Mouse (Mus musculus) hindbrain, embryonic 16.5 days (tissue): ENCODE measurements at regions not wholly inside any gene's neighbourhood (a gene's known extent, or its start where the extent isn't known, plus 50 kb on each side); places are given as distances from the start of the nearest gene placed in this dataset.

ENCODE experiments used
- ATAC-seq: fragments of 200-750 bp; cut with Nextera tagmentation; 2 replicates; pipeline ENCODE4 v1.8.0; 2017; ENCODE audit warnings: moderate TSS enrichment, moderate library complexity
- H3K27ac ChIP-seq: fragments of 300-500 bp; sonication (generic); 2 replicates; pipeline ENCODE4 v1.5.1; 2014; ENCODE audit warnings: low read depth, mild to moderate bottlenecking, control low read depth, low read length, moderate library complexity
- H3K27me3 ChIP-seq: fragments of 300-500 bp; sonication (generic); replicated peaks from 2 replicates; pipeline ENCODE4 v1.6.1; 2014; ENCODE audit warnings: low read length; ENCODE audit not compliant: control insufficient read depth, insufficient read depth
- H3K36me3 ChIP-seq: fragments of 300-500 bp; sonication (generic); 2 replicates; pipeline ENCODE4 v1.6.1; 2014; ENCODE audit warnings: mild to moderate bottlenecking, low read length, moderate library complexity, mixed read lengths; ENCODE audit not compliant: control insufficient read depth, insufficient read depth
- H3K4me1 ChIP-seq: fragments of 300-500 bp; sonication (generic); 2 replicates; pipeline ENCODE4 v1.6.1; 2014; ENCODE audit warnings: low read depth, low read length; ENCODE audit not compliant: control insufficient read depth, insufficient read depth
- H3K4me2 ChIP-seq: fragments of 300-500 bp; sonication (generic); 2 replicates; pipeline ENCODE4 v1.6.1; 2014; ENCODE audit warnings: mild to moderate bottlenecking, low read length, control low read depth, moderate library complexity
- H3K4me3 ChIP-seq: fragments of 300-500 bp; sonication (generic); 2 replicates; pipeline ENCODE4 v1.5.1; 2014; ENCODE audit warnings: mild to moderate bottlenecking, low read length, control low read depth, moderate library complexity
- H3K9ac ChIP-seq: fragments of 300-500 bp; sonication (generic); 2 replicates; pipeline ENCODE4 v1.6.1; 2014; ENCODE audit warnings: low read depth, mild to moderate bottlenecking, control low read depth, low read length, moderate library complexity
- H3K9me3 ChIP-seq: fragments of 300-500 bp; sonication (generic); 2 replicates; pipeline ENCODE4 v1.6.1; 2014; ENCODE audit warnings: mild to moderate bottlenecking, low read length, moderate library complexity; ENCODE audit not compliant: control insufficient read depth
- WGBS: fragments of 180-500 bp; shearing (Covaris S2); extraction: QIAGEN DNeasy Blood & Tissue Kit; methylation state at CpG from one replicate; pipeline ENCODE4 v1.1.7; 2014; 5-methylcytosine and 5-hydroxymethylcytosine counted together

- no peaks in the 10 kb centered on the region for H3K27me3 ChIP-seq
- H3K9ac ChIP-seq: peak overlapping the region; percentile 99
- no peaks in the 10 kb centered on the region for H3K4me1 ChIP-seq
- H3K9me3 ChIP-seq: no peaks in the 10 kb centered on the region
- peak overlapping the region; percentile 75 for H3K4me2 ChIP-seq
- under 1% methylated on average over 32 of the region's 33 CpGs for WGBS
- no peaks in the 10 kb centered on the region for H3K36me3 ChIP-seq
- ATAC-seq: peak; percentile 29
- H3K4me3 ChIP-seq: peak overlapping the region; percentile 74
- peak overlapping the region; percentile 100 for H3K27ac ChIP-seq
These were observed 225.6 kb downstream of the Mef2c start for GRCm38 (mm10) chr13:83729331-83730009.

- ATAC-seq: peak; percentile 1; the same call in 1 of the 2 replicates
- peak overlapping the region; percentile 99 for H3K9ac ChIP-seq
- H3K4me3 ChIP-seq: peak overlapping the region; percentile 74
- WGBS: under 1% methylated on average over 16 of the region's 16 CpGs
- peak overlapping the region; percentile 100 for H3K27ac ChIP-seq
- H3K27me3 ChIP-seq: no peaks in the 10 kb centered on the region
- H3K9me3 ChIP-seq: no peaks in the 10 kb centered on the region
- H3K4me2 ChIP-seq: peak overlapping the region; percentile 75
- H3K4me1 ChIP-seq: no peaks in the 10 kb centered on the region
- H3K36me3 ChIP-seq: no peaks in the 10 kb centered on the region
These were observed 226.4 kb downstream of the Mef2c start for GRCm38 (mm10) chr13:83730155-83730712.

- Histone ChIP-seq H3K27ac (peak overlapping the region; percentile 100), H3K4me1 (no peaks in the 10 kb centered on the region), H3K9ac (peak overlapping the region; percentile 99), H3K9me3 (no peaks in the 10 kb centered on the region), H3K4me3 (peak overlapping the region; percentile 74), H3K4me2 (peak overlapping the region; percentile 75), H3K36me3 (no peaks in the 10 kb centered on the region), H3K27me3 (no peaks in the 10 kb centered on the region)
- ATAC-seq: peak; percentile 75
- WGBS: under 1% methylated on average over 73 of the region's 91 CpGs
These were observed 227.1 kb downstream of the Mef2c start for GRCm38 (mm10) chr13:83730713-83731480.

GRCm38 (mm10) chr13:83731481-83732006 lies 227.7 kb downstream of the Mef2c start:
- no peaks in the 10 kb centered on the region for H3K9me3 ChIP-seq
- peak overlapping the region; percentile 100 for H3K27ac ChIP-seq
- no peaks in the 10 kb centered on the region for H3K27me3 ChIP-seq
- ATAC-seq: no peak
- H3K9ac ChIP-seq: peak overlapping the region; percentile 99
- WGBS: under 1% methylated on average over 9 of the region's 10 CpGs
- no peaks in the 10 kb centered on the region for H3K36me3 ChIP-seq
- H3K4me1 ChIP-seq: no peaks in the 10 kb centered on the region
- peak overlapping the region; percentile 75 for H3K4me2 ChIP-seq
- peak overlapping the region; percentile 74 for H3K4me3 ChIP-seq

GRCm38 (mm10) chr13:83732283-83733121 lies 228.7 kb downstream of the Mef2c start:
- H3K9me3 ChIP-seq: no peaks in the 10 kb centered on the region
- peak overlapping the region; percentile 100 for H3K27ac ChIP-seq
- no peaks in the 10 kb centered on the region for H3K27me3 ChIP-seq
- ATAC-seq: peak; percentile 49
- H3K4me3 ChIP-seq: peak overlapping the region; percentile 74
- WGBS: under 1% methylated on average over 31 of the region's 31 CpGs
- no peaks in the 10 kb centered on the region for H3K4me1 ChIP-seq
- H3K36me3 ChIP-seq: no peaks in the 10 kb centered on the region
- peak overlapping the region; percentile 75 for H3K4me2 ChIP-seq
- peak overlapping the region; percentile 99 for H3K9ac ChIP-seq

- Histone ChIP-seq H3K4me3 (peak overlapping the region; percentile 74), H3K36me3 (no peaks in the 10 kb centered on the region; the same call in 1 of the 2 replicates), H3K4me1 (no peaks in the 10 kb centered on the region), H3K9ac (peak overlapping the region; percentile 99), H3K9me3 (no peaks in the 10 kb centered on the region), H3K27me3 (no peaks in the 10 kb centered on the region), H3K27ac (peak overlapping the region; percentile 100), H3K4me2 (peak overlapping the region; percentile 75)
- WGBS: 2% methylated on average over 24 of the region's 24 CpGs
- no peak for ATAC-seq
These were observed 229.6 kb downstream of the Mef2c start for GRCm38 (mm10) chr13:83733231-83733990.

- 2% methylated on average over 1 of the region's 1 CpGs for WGBS
- Histone ChIP-seq H3K27me3 (no peaks in the 10 kb centered on the region), H3K27ac (peak overlapping the region; percentile 100), H3K4me2 (peak overlapping the region; percentile 75), H3K9ac (peak overlapping the region; percentile 99), H3K4me3 (peak overlapping the region; percentile 74), H3K4me1 (no peaks in the 10 kb centered on the region), H3K36me3 (no peaks in the 10 kb centered on the region; the same call in 1 of the 2 replicates), H3K9me3 (no peaks in the 10 kb centered on the region)
- ATAC-seq: no peak
These were observed 230.3 kb downstream of the Mef2c start for GRCm38 (mm10) chr13:83733991-83734610.

GRCm38 (mm10) chr13:83734656-83735055 lies 230.8 kb downstream of the Mef2c start:
- Histone ChIP-seq H3K4me1 (no peaks in the 10 kb centered on the region), H3K9ac (no peak overlapping the region), H3K9me3 (no peaks in the 10 kb centered on the region)

More at GRCm38 (mm10) chr13:83734656-83735055, 230.8 kb downstream of the Mef2c start:
- Histone ChIP-seq H3K4me2 (peak overlapping the region; percentile 37; the same call in 1 of the 2 replicates), H3K27ac (no peak overlapping the region; the same call in 1 of the 2 replicates), H3K27me3 (no peaks in the 10 kb centered on the region), H3K4me3 (peak overlapping the region; percentile 30; the same call in 1 of the 2 replicates), H3K36me3 (no peaks in the 10 kb centered on the region; the same call in 1 of the 2 replicates)
- 0% methylated on average over 1 of the region's 1 CpGs for WGBS
- no peak for ATAC-seq
